Mouse (Mus musculus) erythroblast, embryonic 14.5 days (primary cell): ENCODE data around the gene Abhd17b.

ENCODE experiments used
- GATA1 ChIP-seq: IDR thresholded peaks from 2 replicates; pipeline ENCODE4 v1.6.1; 2012; ENCODE audit warnings: low read length, inconsistent platforms, mixed read lengths
- TAL1 ChIP-seq: IDR thresholded peaks from 3 replicates; pipeline ENCODE4 v1.6.1; 2012; ENCODE audit warnings: low read length, inconsistent platforms, mixed read lengths

- TF ChIP-seq GATA1 (no peak), TAL1 (no peak)
Observed at GRCm38 (mm10) chr19:21626271-21626988, 26.6 kb upstream of the Abhd17b start.
